Mouse (Mus musculus) gastrocnemius, postnatal 36 days (tissue): Measurements from ENCODE around the gene Kctd6. TPM values are rescaled to one million over a fixed set of nuclear protein-coding genes. Genes with fewer than 3 reads are reported as not detected.
"Not testable (repeated sequence)": the region's sequence is repeated elsewhere in the genome, so short reads cannot be mapped to it uniquely, and the experiment has no call there.

ENCODE experiments used
- DNase-seq, 2 experiments: peaks; one replicate each; pipeline ENCODE4 v3.0.0; 2022
- intact Hi-C: fragments of 180-260 bp; cut with DNase I; formaldehyde crosslinking; loops from one replicate; pipeline ENCODE4 v1.15.1; 2025
- long read RNA-seq, 2 experiments: library from polyadenylated mRNA; stranded (forward); transcript quantifications; one replicate each; pipeline ENCODE4 v2.0.0; 2021
- total RNA-seq, 2 experiments: library from RNA; stranded (reverse); gene quantifications; 2 replicates each; pipeline ENCODE4 v1.2.3; 2021

Kctd6 gene
- 1 to 10 TPM; 5.7 to 7.7 TPM for total RNA-seq
- long read RNA-seq, experiment 1, transcript Kctd6-201 (3 exons, 1,650 nt) = major isoform, 7 of 10 reads
- long read RNA-seq, experiment 1, partial matches to known transcripts = 0 of 10 reads
- long read RNA-seq, experiment 1, other reads (novel, unspliced or antisense) = 2 of 10 reads
- long read RNA-seq, experiment 2, transcript Kctd6-201 (3 exons, 1,650 nt) = major isoform, 10 of 10 reads
- long read RNA-seq, experiment 2, partial matches to known transcripts = 0 of 10 reads
- long read RNA-seq, experiment 2, other reads (novel, unspliced or antisense) = 0 of 10 reads

DNA sequence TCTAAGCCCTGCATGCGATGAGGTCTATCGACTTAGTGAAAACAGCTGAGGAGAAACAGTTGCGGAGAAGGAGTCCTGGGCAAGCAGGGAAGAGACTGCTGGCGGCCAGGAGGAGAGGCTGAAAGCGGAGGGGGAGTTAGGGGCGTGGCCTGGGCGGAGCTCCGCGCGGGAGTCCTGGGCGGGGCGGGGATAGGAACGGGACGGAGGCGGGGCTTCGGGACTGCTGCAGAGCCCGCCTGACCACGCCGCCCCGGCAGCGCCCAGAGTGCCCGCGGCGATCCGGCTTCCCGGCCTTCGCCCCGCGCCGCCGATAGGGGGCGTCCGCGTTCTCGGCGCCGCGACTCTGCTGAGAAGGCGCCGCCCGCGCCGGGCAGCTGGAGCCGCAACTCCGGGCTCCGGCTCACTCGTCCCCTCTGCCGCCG is at the start of gene Kctd6:
TSS of gene Kctd6 (plus strand) at position 338 of the 422 bp plus-strand sequence.
- intact Hi-C loops = loop anchor here (5.0 kb wide), 1 partner anchor 42 kb away; the partner anchor contains the start of gene Pdhb

GRCm38 (mm10) chr14:8164463-8164862 is 49.5 kb upstream of the Kctd6 start:
- intact Hi-C loops = loop anchor here (10.0 kb wide), 1 partner anchor 350 kb away; the partner anchor contains the start of gene Flnb
- DNase-seq = no peak

More for the DNA sequence above, at the start of gene Kctd6:
- peak; percentile 97 to 99 for DNase-seq

- peak; percentile 98 for DNase-seq
- intact Hi-C loops = loop anchor here (5.0 kb wide), 1 partner anchor 40 kb away; the partner anchor contains the start of gene Kctd6
Measured at GRCm38 (mm10) chr14:8172507-8173410, 41.2 kb upstream of the Kctd6 start, which contains the start of gene Pdhb. TSS of gene Pdhb (minus strand) at chr14:8173025.

DNA sequence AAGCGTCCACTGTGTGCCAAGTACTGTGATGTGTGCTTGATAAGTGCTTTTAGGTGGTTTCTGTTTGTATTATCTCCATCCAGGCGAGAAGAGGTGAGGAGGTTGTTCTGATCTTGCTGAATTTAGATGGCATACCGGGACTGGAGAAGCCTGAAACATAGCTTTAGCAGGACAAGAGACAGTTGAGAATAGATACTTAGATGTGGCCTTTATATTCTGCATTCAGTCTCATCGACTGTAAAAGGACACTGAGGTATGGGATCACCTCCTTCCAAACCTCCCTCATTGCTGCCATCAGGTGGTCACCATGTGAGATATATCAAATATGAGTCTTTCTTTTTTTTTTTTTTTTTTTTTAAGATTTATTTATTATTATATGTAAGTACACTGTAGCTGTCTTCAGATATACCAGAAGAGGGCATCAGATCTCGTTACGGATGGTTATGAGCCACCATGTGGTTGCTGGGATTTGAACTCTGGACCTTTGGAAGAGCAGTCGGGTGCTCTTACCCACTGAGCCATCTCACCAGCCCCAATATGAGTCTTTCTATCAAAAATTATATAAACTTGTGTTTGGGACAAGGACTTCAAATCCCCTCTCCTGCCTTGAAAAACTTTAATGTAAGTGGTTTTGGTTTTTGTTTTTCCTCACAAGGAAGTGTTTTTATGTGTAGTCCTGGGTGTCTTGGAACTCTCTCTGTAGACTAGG is 40.2 kb upstream of the Kctd6 start:
- not testable (repeated sequence) for DNase-seq
- intact Hi-C loops = loop anchor here (5.0 kb wide), 1 partner anchor 39 kb away; the partner anchor contains the start of gene Kctd6

DNA sequence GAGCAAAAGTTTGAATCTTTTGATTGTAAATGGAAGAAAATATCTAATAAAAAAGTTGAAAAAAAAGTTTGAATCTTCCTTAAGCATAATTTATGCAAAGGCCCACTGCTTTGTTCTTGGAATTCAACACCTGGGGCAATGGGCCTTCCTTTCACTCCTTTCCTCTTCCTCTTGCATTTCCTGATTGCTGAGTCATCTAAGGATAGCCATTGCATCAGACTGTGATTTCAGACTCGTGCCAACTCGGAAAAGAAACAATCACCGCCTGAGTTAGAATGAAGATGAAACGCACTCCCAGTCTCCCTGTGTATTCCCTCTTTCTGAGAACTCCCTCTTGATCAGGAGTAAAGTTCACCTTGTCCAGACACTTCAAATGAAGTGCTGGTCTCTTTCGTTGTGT is 39.3 kb upstream of the Kctd6 start:
- no peak for DNase-seq
- intact Hi-C loops = loop anchor here (5.0 kb wide), 1 partner anchor 38 kb away; the partner anchor contains the start of gene Kctd6

- intact Hi-C loops = no loop called here
- no peak for DNase-seq
Measured at GRCm38 (mm10) chr14:8176251-8176650, 37.7 kb upstream of the Kctd6 start.

DNA sequence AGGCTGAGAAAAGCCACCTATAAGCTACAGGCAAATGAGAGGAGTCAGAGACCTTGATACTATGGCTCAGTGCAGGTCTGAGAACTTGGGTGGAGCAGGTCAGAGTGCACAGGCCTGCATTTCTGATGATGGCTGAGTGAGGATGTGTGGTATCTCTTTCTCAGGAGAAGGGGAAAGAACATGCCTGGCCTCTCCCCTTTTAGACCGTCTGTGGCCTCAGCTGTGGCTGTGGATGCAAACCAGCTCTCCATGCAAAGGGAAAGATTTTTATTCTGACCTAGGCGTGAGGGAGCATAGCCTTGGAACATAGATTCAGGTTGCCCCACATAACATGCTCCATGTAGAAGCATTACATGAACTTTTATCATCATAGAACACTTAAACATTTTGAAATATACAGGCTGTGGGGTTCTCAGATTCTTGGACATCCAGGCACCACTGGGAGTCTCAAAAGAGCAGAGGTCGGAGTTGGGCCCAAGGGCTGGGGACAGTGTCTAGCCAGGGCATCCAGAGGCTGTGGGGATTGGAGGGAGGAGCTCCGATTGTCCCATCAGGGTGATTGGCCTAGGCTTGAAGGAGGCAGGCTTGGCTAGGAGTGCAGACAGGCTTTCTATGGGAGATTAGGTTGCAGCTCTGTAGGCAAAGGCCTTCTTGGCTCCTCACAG is 33.4 kb upstream of the Kctd6 start:
- intact Hi-C loops = no loop called here
- DNase-seq = no peak

DNA sequence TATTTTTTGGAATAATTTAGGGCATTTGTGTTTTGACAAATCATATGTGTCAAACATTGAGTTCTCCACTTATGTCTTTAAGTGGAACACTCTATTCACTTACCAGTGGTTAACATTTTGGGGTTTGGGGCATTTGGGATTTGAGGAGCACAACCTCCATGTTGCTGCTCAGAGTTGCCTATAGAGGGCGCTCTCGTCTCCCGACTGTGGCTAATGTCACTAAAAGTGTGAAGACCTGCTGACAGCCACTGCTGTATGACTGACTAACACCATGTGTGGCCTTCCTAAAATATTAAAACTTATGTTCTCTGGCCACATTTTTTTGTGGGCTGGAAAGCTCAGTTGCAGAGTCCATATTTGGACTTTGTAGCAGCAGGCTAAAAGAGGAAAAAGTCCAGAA is 30.6 kb upstream of the Kctd6 start:
- DNase-seq = no peak
- intact Hi-C loops = no loop called here

- DNase-seq = no peak
- intact Hi-C loops = no loop called here
Measured at GRCm38 (mm10) chr14:8186278-8187045, 27.5 kb upstream of the Kctd6 start.

DNA sequence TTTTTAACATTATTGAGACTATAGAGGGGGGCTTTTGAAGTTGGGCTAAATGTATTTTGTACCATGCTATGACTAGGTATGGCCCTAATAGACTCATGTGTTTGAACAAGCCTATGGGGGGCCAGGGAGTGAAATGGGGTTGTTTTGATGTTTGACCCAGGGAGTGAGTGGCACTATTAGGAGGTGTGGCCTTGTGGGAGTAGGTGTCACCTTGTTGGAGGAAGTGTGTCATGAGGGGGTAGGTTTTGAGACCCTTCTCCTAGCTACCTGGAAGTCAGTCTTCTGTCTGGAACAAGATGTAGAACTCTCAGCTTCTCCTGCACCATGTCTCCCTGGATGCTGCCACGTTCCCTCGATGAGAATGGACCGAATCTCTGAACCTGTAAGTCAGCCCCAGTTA is 23.4 kb upstream of the Kctd6 start:
- intact Hi-C loops = no loop called here
- no peak for DNase-seq

DNA sequence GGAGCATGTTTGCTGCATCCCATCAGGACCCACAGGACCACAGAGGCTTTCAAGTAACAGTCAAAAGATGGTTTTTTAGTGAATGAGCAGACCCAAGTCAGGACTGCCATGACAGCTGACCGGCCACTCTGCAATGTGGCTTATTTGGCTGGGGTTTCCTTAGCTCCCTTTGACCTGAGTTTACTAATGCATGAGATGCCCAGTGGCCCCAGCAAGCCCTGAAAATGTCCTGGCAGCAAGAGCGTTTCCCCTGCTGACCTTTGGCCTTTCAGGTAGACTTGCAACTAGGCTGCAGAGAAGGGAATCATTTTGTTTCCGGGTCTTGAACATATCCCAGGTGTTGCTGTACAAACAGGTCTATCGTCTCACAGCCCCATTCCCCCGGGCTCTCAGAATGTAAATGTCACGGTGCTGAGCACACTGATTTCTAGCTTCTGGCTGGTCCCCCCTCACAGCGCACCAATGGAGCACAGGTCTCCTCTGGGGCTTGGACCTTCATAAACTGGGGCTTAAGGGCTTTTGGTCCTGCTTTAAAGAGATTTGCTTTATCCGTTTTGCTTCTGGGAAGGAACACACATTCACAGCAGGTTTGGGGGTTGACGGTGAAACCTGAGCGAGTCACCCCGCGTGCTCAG is 22.5 kb upstream of the Kctd6 start:
- no peak for DNase-seq
- intact Hi-C loops = no loop called here

GRCm38 (mm10) chr14:8192727-8193126 is 21.2 kb upstream of the Kctd6 start:
- DNase-seq = no peak
- intact Hi-C loops = no loop called here

DNA sequence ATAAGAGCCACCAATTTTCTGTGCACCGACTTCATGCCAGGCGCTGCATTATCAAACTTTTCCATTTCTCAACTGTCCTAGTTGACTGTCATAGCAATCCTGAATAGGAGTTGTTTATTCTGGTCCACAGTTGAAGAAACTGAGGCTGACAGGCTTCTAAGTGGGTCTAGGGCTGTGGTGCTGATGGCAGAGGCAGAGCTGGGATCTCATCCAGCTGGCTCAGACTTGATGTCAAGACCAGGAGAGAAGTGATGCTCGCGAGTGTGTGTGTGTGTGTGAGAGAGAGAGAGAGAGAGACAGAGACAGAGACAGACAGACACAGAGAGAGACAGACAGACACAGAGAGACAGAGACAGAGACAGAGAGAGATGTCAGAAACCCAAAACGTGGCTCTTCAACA is 13.2 kb upstream of the Kctd6 start:
- no peak for DNase-seq
- intact Hi-C loops = no loop called here

DNA sequence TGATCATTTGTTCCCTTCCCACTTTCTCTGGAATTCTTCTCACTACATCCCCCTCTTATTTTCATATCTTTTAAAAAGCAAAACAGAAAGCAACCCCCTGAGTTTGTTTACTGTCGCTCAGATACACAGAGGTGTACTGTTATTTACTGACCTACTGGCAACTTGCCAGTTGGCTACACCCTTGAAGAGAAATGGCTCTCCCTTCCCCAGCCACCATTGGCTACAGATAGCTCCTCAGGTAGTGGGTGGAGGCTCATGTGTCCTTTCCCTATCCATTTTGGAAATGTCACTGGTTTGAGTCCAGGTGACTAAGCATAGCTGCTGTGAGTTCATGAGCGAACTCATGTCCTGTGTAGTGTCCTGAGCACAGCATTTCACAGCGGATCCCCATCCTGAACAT is 12.2 kb upstream of the Kctd6 start:
- intact Hi-C loops = no loop called here
- DNase-seq = no peak

GRCm38 (mm10) chr14:8206179-8206910 is 7.6 kb upstream of the Kctd6 start:
- DNase-seq = no peak
- intact Hi-C loops = no loop called here

DNA sequence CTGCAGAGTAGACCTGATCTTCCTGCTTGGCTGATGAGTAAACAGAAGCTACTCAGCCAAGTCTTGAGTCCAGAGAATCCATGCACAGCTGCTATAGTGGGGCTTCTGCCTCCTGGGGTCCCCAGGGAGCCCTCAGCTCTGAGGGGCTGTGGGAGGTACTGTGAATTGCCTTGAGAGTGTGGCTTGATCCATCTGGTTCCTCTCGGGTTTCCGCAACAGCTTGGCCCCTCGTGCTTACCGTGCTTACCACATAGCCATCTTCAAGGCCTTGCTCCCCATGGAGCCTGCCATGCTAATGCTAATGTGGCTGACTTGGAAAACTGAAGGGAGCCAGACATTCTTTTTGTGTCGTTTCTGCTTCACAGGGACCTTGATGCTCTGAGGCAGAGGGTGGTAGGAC is 6.8 kb upstream of the Kctd6 start:
- DNase-seq = no peak
- intact Hi-C loops = no loop called here

GRCm38 (mm10) chr14:8207543-8207942 is 6.4 kb upstream of the Kctd6 start:
- DNase-seq = no peak
- intact Hi-C loops = no loop called here

DNA sequence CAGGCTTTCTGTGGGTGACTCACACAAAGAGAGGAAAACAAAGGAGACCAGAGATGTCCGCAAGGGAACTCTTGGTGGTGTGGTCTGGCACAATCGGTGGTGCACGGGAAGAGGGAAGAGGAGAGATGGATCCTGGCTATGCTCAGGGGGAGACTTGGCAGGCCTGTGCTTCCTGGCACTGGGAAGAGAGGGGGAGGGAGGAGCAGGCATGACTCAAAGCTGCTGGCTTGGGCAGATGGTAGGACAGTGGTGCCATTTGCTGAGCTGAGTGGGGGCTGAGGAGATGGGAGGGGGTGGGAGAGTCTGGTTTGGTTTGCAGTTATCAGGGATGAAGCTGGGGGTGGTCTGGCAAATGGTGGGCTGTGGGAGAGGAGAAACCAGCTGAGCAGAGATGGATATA is 5.1 kb upstream of the Kctd6 start:
- no peak for DNase-seq
- intact Hi-C loops = no loop called here
